Mouse (Mus musculus) heart, postnatal 4 days (tissue): ENCODE measurements around the gene Gm9999. TPM values are rescaled to one million over a fixed set of nuclear protein-coding genes. Genes with fewer than 3 reads are reported as not detected.

Experiments used
- DNase-seq: peaks from one replicate; pipeline ENCODE4 v3.0.0; 2021
- total RNA-seq, 2 experiments: library from RNA; stranded (reverse); gene quantifications; 2 replicates each; pipeline ENCODE4 v1.2.3; 2021

Gm9999 gene
- total RNA-seq, 2 experiments from 2014 or later: not detected

- no peak for DNase-seq
Measured at GRCm38 (mm10) chr7:47027520-47027919, 44.1 kb downstream of the Gm9999 start.

DNA sequence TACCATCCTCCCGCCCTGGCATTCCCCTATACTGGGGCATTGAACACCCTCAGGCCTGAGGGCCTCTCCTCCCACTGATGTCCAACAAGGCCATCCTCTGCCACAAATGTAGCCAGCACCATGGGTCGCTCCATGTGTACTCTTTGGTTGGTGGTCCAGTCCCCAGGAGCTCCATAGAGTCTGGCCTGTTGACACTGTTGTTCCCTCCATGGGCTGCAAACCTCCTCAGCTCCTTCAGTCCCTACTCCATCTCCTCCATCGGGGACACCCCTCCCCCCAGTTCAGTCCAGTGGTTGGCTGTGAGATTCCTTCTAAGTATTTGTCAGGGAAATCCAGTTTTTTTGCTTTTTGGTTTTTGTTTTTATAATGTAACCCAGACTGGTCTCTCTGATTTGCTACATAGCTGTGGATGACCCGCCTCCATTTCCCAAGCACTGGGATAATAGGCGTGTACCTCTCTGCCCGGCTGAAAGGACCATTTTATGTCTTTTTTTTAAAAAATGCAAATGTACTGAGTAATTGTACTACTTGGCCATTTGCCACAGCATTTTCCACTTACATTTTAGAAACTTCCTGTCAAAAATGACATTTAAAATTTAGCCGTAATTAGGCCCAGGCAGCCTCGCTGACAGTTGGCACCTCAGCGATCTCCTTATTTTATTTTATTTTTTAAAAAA is 47.3 kb downstream of the Gm9999 start:
- DNase-seq: no peak

GRCm38 (mm10) chr7:47031371-47031770 is 48.0 kb downstream of the Gm9999 start:
- no peak for DNase-seq

- DNase-seq: no peak
Measured at GRCm38 (mm10) chr7:47034785-47035384, 51.5 kb downstream of the Gm9999 start.

- no peak for DNase-seq
Measured at GRCm38 (mm10) chr7:47035426-47035825, 52.0 kb downstream of the Gm9999 start.

Other genes starting within 250 kb of the Gm9999 start
- gene Saa1, start 240.6 kb upstream of the Gm9999 start, total RNA-seq: not detected
- not detected for gene Saa2, start 231.8 kb upstream of the Gm9999 start, total RNA-seq
- 10 to 100 TPM; 12.2 to 12.8 TPM for gene Hps5, start 187.5 kb upstream of the Gm9999 start, total RNA-seq
- gene Gtf2h1, start 187.5 kb upstream of the Gm9999 start, total RNA-seq: 10 to 100 TPM; 22.9 to 23.8 TPM
- gene Ldha, start 142.1 kb upstream of the Gm9999 start, total RNA-seq: 1,000 to 10,000 TPM; 1,136 TPM
- gene Ldhc, start 122.4 kb upstream of the Gm9999 start, total RNA-seq: not detected
- 10 to 100 TPM; 87.5 to 92.4 TPM for gene Tsg101, start 63.6 kb upstream of the Gm9999 start, total RNA-seq
- gene Uevld, start 25.1 kb upstream of the Gm9999 start, total RNA-seq: 10 to 100 TPM; 14.9 to 16.8 TPM
- 10 to 100 TPM; 15.1 to 15.7 TPM for gene Spty2d1, start 24.8 kb downstream of the Gm9999 start, total RNA-seq
- 10 to 100 TPM; 16.9 to 23.8 TPM for gene Tmem86a, start 67.0 kb downstream of the Gm9999 start, total RNA-seq
- gene Ptpn5, start 150.1 kb downstream of the Gm9999 start, total RNA-seq: not detected
- gene Mrgpra6, start 221.3 kb downstream of the Gm9999 start, total RNA-seq: not detected